Mouse (Mus musculus): Measurements from ENCODE around the gene Shisal2a.
"Not testable (repeated sequence)": the region's sequence is repeated elsewhere in the genome, so short reads cannot be mapped to it uniquely, and the experiment has no call there.

The Shisal2a gene

DNA sequence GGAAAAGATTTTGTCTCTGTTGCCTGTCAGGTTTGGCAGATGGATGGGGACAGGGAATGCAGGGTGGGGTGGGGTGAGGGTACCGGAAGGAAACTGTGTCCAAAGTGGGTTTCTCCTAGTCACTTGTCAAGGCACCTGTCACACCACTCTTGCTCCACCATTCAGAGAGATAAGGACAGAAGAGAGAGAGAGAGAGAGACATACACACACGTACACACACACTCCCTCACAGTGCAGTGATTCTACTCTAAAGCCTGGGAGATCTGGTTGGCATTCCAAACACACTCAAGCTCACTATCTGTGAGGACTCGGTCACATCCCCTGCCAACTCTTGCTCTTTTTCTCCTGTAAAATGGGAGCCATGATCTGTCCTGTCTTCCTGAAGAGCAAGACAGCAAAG is 11.0 kb downstream of the Shisal2a start:
- no peak for DNase-seq (ENCODE audit: low spot score in 2 of 2)

DNA sequence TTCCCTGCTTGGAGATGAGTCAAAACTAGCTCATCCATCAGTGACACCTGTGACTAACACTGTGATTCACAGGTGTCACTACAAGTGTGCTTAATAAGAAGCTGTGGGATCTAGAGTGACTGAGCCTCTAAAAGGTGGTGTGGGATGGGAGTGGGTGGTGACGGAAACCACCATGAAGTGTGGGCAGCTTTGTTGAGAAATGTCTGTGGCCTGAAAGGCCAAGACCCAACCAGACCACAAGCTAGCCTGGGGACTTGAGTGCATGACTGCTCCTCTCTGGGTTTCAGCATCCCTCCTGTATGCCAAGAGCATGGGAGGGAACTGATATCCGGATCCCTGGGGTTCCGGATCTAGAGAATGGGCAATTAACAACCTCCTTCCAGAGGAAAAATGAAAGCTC is 11.7 kb downstream of the Shisal2a start:
- no peak for DNase-seq (ENCODE audit: low spot score in 2 of 2)

DNA sequence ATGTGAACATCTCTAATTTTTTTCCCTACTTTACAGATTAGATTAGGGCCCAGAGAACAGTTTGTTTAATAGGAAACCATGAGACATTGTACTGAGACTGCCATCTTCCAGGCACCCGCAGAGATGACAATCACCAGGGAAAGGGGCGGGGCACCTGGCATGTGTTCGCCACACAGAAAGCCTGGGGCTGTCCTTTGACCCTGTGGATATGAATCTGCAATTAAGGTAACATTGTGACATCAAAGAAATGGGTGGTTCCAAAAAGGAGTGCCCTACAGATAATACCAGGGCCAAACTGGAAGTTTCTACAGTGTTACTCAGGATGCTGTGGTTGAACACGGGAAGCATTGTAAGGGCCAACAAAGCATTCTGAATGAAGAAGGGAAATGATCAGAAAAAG is 12.7 kb downstream of the Shisal2a start:
- no peak for DNase-seq (ENCODE audit: low spot score in 2 of 2)

GRCm38 (mm10) chr4:108369254-108369653 is 13.9 kb downstream of the Shisal2a start:
- no peak for DNase-seq (ENCODE audit: low spot score in 2 of 2)

- no peak for DNase-seq (ENCODE audit: low spot score in 2 of 2)
Observed at GRCm38 (mm10) chr4:108364111-108364476, 19.1 kb downstream of the Shisal2a start.

GRCm38 (mm10) chr4:108363355-108364110 is 19.6 kb downstream of the Shisal2a start:
- no peak for DNase-seq (ENCODE audit: low spot score in 2 of 2)

DNA sequence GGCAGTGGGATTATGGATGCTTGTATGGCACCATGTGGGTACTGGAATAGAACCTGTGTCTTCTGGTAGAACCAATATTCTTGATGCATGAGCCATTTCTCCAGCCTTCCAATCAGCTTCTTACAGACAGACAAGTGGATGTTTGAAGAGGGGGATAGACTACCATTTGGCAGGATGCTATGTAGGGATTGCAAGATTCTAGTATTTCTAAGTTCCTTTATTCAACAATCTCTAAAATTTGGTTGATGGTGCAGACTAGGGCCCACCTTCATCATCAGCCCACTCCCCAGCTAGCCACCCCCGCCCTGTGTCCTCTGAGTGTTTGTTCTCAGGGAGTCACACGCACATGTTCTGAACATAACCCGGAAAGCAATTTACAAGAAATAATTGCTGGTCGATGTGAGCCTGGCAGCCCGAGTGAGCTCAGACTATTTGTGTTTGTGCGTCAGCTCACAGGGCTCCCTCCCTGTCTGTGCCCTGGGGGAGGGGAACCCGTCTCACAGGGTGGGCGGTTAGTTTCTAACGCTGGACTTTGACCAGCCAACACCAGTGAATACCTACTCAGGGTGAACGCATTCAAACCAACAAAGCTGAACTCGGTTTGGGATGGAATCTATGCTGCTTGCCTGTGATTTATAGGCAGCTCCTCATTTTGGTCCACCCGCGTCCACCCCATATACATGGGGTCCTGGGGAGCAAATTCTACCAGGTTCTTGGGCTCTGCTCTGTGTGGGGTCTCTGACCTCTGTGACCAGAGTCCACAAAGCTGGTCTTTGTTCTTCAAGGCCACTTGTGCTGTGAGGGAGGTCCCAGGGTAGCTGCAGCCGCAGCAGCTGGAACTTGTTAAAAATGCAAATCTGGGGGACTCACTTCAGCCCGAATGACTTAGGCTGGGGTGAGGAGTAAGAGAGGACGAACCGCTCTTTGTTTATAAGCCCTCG is 20.6 kb downstream of the Shisal2a start:
- DNase-seq (ENCODE audit: low spot score in 2 of 2), result no peak

DNA sequence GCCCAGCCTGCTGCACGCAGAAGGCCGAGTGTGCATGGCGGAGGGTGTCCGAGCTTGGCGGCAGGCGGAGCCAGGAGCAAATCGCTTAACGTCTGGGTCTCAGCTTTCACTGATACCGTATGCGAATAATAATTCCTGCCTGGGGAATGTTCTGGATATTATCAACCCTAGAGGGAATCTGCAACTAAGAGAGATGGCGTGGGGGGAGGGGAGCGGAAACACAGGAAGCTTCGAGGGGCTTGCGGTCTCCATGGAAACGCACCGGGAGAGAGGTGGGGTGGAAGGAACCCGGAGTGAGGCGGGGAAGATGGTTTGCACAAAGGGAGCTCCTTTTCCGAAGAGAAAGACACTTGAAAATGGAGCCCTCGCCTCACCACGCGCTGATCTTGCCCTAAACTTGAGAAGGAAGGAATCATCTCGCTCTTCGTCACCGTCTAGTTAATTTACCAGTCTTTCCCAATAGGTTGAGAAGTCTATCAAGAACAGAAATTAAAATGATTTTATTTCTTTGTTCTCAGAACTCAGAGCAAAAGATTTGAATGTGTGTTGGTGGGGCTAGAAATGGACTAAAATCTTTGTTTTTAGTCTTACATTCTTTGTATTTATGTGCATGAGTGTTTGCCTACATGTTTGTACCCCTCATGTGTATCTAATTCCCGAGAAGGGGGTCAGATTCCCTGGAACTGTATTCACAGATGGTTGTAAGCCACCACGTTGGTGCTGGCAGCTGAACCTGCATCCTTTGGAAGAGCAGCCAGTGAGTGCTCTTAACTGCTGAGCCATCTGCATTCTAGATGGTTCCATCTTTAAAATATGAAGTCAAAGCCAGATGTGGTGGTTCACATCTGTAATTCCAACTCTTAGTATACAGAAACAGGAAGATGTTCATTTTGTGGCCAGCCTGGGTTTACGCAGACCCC is 22.8 kb downstream of the Shisal2a start:
- peak; percentile 8 to 37 for DNase-seq (ENCODE audit: low spot score in 2 of 2)

GRCm38 (mm10) chr4:108358498-108358897 is 24.7 kb downstream of the Shisal2a start:
- DNase-seq (ENCODE audit: low spot score in 2 of 2), result no peak

- no peak for DNase-seq (ENCODE audit: low spot score in 2 of 2)
Observed at GRCm38 (mm10) chr4:108357458-108357857, 25.7 kb downstream of the Shisal2a start.

DNA sequence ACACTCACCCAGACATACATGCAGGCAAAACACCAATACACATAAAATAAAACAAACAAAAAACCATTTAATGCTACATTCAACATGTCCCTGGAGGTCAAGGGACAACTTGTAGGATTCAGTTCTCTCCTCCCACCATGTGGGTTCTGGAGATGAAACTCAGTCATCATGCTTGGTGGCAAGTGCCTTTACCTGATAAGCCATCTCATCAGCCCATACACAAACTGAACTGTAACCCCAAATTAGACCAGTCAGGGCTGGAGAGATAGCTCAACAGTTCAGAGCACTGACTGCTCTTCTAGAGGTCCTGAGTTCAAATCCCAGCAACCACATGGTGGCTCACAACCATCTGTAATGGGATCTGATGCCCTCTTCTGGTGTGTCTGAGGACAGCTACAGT is 29.6 kb downstream of the Shisal2a start:
- not testable (repeated sequence) for DNase-seq (ENCODE audit: low spot score in 2 of 2)

DNA sequence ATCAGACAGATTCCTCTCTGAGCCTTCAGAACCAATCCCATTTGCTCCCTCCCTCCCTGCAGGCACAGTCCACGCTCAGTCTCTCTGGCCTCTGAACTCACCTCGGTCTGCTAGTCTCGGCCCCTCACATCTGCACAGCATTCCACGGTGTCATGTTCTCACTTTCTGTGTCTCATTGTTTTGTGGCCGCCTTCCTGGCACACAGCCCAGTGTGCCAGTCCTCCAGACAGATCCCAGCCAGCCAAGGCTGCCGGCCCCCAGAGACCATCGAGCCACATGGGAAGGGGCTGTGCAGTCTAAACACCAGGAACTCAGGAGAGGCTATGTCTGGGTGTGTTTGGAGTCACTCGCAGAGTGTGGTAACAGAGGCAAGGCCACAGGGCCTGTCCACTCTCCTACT is 32.3 kb downstream of the Shisal2a start:
- DNase-seq (ENCODE audit: low spot score in 2 of 2), result no peak

GRCm38 (mm10) chr4:108349836-108350547 is 33.2 kb downstream of the Shisal2a start:
- no peak for DNase-seq (ENCODE audit: low spot score in 2 of 2)

- no peak for DNase-seq (ENCODE audit: low spot score in 2 of 2)
Observed at GRCm38 (mm10) chr4:108349064-108349463, 34.1 kb downstream of the Shisal2a start.

DNA sequence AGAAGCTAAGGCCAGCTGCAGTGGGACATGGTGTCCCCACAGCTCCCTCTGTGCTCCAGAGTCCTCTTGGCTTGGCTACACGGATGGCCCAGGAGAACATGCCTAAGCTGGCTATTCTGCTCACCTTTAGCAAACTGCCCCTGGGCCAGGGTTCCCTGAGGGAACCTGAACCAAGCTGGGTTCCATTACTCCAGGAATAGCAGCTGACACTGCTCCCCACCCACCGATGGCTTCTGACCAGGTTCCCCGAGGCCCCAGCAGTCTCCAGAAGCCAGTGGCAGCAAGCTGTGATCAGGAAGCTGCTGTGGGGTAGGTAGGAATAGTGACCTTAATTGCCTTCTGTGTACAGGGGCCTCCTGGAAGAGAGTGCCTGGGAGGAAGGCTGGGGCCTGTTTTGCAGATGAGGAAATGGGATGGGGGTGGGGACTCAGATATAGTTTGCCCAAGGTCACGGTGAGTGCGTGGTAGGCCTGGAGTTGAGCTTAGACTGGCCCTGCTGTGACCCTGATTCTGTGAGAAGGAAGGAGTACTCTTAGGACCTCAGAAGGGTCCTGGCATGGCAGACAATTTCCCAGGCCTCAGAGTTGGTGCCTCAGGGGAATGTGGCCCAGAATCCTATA is 34.8 kb downstream of the Shisal2a start:
- no peak for DNase-seq (ENCODE audit: low spot score in 2 of 2)

- DNase-seq (ENCODE audit: low spot score in 2 of 2), result no peak
Observed at GRCm38 (mm10) chr4:108347111-108347510, 36.0 kb downstream of the Shisal2a start.

GRCm38 (mm10) chr4:108345826-108346225 is 37.3 kb downstream of the Shisal2a start:
- DNase-seq (ENCODE audit: low spot score in 2 of 2), result no peak

DNA sequence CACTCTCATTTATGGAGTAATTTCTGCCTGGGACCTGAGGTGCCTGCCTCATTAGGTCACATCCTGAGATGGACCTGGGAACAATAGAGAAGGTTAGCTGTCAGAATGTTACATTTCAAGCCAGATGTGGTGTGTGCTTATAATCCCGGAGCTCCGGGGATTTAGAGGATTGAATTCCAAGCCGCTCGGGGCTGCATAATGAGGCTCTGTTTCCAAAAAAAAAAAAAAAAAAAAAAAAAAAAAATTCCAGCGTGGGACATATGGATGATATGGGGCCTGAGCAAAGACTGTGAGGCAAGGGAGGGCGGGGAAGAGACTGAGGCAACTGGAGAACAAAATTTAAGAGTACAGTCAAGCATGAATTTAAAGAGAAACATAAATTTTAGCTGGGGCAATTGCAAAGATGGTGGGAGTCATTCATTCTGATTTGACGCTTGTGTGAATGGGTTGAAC is 38.5 kb downstream of the Shisal2a start:
- DNase-seq (ENCODE audit: low spot score in 2 of 2), result no peak

DNA sequence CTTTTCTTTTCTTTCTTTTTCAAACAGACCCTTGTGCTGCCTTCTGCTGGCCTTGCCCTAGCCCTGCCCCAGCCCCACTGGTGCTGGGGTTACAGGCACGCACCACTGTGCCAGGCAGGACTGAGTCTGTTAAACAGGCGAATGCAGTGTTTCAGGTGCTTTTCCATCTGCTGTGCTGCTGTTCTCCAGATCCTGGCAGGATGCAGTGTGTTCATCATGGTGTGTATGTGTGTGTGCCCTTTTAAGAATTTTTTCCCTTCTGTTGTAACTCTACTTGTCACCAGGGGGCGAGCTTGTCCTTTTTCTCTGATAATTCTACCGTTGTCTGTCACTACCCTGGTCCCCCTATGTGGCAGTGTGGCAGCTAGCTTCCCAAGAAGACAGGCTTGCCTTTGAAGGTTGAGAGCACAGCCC is 43.9 kb downstream of the Shisal2a start:
- peak in 1 of 2 experiments; percentile 51 for DNase-seq (ENCODE audit: low spot score in 2 of 2)

DNA sequence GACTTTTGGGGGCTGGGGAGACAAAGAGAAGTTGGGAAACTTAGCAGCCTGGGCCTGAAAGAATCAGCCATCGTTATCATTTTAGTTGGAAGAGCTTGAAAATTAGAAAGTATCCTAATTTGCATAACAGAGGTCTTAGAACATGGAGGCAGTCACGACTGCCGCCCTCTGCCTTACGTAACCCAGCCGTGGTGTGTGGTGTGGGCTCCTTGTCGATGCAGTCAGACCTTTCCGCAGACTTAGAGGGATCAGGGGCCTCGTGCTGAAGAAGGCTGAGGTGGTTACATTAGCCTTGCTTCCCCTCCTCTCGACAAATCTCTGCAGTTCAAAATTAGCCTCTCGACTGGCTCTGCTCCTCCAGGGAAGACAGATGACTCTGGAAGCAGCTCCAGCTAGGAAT is 44.3 kb downstream of the Shisal2a start:
- no peak for DNase-seq (ENCODE audit: low spot score in 2 of 2)

- no peak for DNase-seq (ENCODE audit: low spot score in 2 of 2)
Observed at GRCm38 (mm10) chr4:108338321-108338733, 44.8 kb downstream of the Shisal2a start.

All from thymus, postnatal 10 days (tissue).